Mouse (Mus musculus): ENCODE results near the gene Abcf2. TPM values are rescaled to one million over a fixed set of nuclear protein-coding genes. Genes with fewer than 3 reads are reported as not detected.

Gene Abcf2
- total RNA-seq, 4 experiments from 2014 or later, result 80.5 to 93.3 (median 83.7) TPM

DNA sequence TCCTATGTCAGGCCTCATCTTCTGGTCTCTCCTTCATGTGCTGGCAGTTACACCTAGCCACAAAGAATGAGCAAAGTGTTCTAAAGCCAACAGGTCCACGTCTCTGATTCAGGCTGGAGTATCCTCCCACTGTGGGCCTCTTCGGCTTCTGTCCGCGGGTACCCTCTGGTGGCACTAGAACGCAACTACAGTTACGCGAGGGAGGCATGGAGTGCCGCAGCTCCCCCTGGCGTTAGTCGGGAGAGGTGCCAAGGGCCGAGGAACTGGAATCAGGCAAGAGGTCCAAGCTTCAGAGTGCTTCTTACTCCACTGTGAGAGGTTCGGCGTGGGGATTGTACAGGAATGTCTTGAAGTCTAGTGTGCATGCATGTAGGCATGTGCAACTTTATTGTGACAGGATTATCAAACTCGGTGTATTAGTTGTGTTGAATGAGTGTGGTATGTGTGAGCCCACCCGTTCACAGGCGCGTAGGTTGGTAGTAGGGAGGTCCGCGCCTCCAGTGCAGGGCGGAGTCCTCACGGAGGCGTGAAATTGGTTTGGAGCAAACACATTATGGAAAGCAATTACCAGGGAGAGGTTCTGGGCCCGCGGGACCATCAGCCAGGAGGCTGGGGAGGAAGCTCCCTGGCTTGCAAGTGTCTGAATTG, 47.1 kb downstream of the Abcf2 start:
- DNase-seq (ENCODE audit: low spot score in 2 of 2), result peak; percentile 71 to 91

DNA sequence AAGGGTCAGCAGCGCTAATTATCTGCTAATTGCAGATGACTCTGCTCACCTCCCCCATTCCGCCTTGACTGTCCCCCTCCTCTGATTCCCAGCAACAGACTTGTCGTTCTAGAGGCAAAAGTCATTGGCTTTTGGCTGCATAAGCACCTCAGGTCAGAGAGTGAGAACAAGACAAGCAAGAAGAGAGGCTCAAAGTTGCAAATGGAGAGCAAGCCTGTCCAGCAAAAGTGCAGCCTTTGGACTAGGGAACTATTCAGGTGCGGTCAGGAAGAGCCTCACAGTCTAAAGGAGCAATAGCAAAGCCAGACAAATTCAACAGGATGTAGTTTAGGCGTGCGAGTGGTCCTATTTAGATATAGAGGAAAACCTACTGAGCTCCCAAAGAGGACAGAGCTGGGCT, 49.5 kb downstream of the Abcf2 start:
- no peak for DNase-seq (ENCODE audit: low spot score in 2 of 2)

DNA sequence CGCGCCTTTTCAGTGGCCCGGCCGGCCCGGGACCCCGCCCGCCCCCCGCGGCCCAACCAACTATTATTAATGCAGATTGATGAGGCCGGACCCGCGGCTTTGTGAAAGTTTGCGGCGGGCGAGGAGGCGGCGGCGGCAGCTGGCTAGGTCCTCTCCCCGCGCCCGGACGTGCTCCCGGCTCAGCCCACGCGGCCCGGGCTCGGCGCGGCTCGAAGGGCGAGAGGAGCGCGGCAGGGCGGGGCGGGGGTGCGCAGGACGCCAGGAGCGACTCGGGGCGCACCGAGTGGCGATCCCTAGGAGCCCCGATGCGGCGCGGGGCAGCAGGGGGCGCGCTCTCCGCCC, 50.4 kb downstream of the Abcf2 start, which contains the start of gene Gbx1:
Gbx1 (minus strand) TSS at position 314 of the 342 bp plus-strand sequence.
- DNase-seq (ENCODE audit: low spot score in 2 of 2), result no peak

DNA sequence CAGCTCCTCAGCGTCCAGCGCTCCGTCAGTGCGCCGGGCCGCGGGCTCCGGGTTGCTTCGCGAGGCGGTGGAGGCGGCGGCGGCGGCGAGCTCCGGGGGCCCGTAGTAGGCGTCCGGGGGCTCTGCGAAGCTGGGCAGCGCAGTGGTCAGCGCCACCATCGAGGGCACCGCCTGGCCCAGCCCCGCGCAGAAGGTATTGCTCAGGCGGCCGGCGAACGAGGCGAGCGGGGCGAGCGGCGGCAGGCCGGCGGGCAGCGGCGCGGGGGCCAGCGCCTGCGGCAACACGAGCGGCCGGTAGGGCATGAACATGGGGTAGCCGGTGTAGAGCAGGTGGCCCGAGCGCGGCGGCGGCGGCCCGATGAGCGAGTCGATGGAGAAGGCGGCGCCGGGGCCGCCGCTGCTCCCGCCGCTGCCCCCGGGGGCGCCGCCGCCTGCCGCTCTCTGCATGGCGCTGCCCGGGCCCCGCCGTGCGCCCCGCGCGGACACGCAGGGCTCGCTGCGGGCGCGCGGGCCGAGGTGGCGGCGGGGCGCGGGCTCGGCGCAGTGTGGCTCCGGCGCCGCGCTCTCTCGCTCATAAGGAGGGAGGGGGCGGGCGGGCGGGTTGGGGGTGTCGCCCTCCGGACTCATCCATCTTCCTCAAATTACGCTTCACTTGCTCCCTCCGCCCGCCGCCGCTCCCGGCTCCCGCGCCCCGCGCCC, 50.9 kb downstream of the Abcf2 start:
- DNase-seq (ENCODE audit: low spot score in 2 of 2), result no peak

DNA sequence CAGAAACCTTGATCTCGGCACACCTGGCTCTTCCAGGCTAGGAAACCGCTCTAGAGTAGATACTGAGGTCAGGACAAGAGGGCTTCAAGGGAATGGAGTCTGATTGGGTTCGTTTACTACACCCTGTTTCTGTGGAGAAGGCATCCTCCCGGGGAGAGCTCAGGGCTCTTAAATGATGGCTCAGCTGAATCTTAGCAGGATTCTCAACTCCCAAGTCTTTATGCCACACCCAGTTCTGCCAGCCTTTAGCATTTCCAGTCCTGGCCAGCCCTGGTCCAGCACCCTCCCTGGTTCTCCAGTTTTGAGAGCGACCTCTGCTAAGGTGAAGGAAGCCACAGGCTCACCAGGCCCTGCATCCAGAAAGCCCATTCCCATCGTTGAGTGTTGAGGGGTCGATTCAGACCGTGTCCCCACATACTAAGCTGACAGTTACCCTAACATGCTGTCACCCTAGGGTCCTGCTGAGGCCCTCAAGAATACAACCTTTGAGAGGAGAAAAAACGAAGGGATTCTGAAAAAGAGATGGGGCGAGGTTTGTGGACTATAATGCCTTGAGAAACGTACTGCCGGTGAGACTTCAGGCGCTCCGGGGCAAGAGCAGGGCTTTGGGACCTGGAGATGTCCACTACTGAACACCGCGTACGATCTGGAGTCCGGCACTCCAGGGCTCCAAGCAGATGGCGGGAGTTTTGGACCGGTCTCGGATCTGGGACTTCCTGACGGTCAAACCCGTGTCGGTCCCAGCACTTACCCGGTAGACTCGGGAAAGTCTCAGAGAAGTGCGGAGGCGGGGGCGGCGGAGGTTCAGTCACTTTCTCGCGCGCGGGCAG, 51.7 kb downstream of the Abcf2 start:
- no peak for DNase-seq (ENCODE audit: low spot score in 2 of 2)

DNA sequence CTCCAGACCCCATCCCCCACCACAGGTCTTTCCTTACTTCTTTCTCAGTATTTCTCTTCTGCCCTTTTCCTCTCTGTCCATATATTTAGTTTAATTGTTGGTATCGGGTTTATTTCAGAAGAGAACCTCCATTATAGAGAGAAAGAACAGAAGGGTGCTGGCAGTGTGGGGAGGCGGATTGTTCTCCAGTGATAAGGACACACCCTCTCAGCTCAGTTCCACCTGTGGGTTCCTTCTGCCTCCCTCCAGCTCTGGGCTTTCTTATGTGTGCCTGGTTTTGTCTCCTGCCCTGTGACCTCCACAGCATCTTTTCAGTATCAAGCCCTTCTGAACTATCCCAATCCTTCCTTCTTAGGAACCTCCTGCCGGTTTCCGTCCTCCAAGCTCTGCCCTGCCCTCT, 52.7 kb downstream of the Abcf2 start:
- no peak for DNase-seq (ENCODE audit: low spot score in 2 of 2)

DNA sequence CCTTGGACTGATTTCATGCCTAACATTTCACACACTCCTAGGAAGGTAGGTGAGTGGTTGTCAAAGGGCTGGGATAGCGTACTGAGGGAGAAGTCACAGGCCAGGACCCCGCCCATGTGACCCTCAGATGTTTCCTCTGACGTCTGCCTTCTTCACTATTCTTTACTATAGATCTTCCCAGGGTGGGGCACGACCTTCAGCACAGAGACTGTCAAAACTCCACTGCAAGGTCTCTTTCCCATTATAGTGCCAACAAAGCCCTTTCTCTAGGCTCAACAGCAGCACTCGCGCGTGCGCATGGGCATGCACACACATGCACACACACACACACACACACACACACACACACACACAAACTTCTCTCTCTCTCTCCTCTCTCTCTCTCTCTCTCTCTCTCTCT, 53.5 kb downstream of the Abcf2 start:
- DNase-seq (ENCODE audit: low spot score in 2 of 2), result no peak

DNA sequence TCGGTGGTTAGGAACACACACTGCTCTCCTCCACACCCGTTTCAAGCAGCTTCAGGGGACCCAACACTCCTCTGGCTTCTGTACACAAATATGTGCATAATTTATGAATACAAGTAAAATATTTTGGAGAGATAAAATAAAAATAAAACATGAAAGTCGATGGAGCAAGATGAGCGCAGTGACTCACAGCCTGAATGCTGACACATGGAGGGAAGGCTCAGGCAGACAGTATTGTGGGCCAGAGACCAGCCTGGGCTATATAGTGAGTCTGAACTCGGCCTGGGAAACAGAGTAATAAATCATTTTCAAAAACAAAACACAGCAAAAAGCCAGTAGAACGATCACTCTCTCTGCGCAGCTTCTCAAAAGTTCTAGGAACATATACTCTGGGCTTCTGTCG, 55.9 kb downstream of the Abcf2 start:
- DNase-seq (ENCODE audit: low spot score in 2 of 2), result no peak

Small RNAs within 50 kb of the gene (microRNA-seq; reads per million reads assigned to microRNA genes)
- 2,112 to 2,922 reads per million in 2 experiments for gene Mir671

Other genes with a start within 250 kb of the Abcf2 start
- 10 to 100 TPM; 33.4 to 38.9 (median 37.6) TPM for gene Kcnh2, start 225.9 kb downstream of the Abcf2 start, total RNA-seq (2022)
- gene Nos3, start 212.7 kb downstream of the Abcf2 start, total RNA-seq (2022), result 1 to 10 TPM; 5.8 to 8.0 (median 6.9) TPM
- gene Atg9b, start 185.3 kb downstream of the Abcf2 start, total RNA-seq (2022), result 1 to 10 TPM; 4.7 to 5.8 (median 5.1) TPM
- gene Abcb8, start 183.8 kb downstream of the Abcf2 start, total RNA-seq (2022), result 10 to 100 TPM; 54.5 to 65.4 (median 58.7) TPM
- gene Asic3, start 164.1 kb downstream of the Abcf2 start, total RNA-seq (2022), result 1 to 10 TPM in 1 of 4 experiments, under 1 TPM in 3; 0.16 to 1.1 (median 0.34) TPM
- gene Cdk5, start 153.9 kb downstream of the Abcf2 start, total RNA-seq (2022), result 100 to 1,000 TPM; 121 to 136 (median 129) TPM
- gene Slc4a2, start 153.6 kb downstream of the Abcf2 start, total RNA-seq (2022), result 10 to 100 TPM; 31.0 to 52.6 (median 39.2) TPM
- gene Fastk, start 132.2 kb downstream of the Abcf2 start, total RNA-seq (2022), result 100 to 1,000 TPM; 128 to 142 (median 135) TPM
- 10 to 100 TPM; 24.2 to 30.3 (median 27.3) TPM for gene Tmub1, start 129.6 kb downstream of the Abcf2 start, total RNA-seq (2022)
- 100 to 1,000 TPM; 521 to 543 (median 525) TPM for gene Agap3, start 125.3 kb downstream of the Abcf2 start, total RNA-seq (2022)
- gene Gbx1, start 50.3 kb downstream of the Abcf2 start, total RNA-seq (2022), result 1 to 10 TPM in 3 of 4 experiments, under 1 TPM in 1; 0.65 to 1.4 (median 1.2) TPM
- 1 to 10 TPM in 2 of 4 experiments, under 1 TPM in 2; 0.65 to 4.1 (median 2.1) TPM for gene Asb10, start 36.5 kb downstream of the Abcf2 start, total RNA-seq (2022)
- under 1 TPM in 2 of 4 experiments, not detected in 2; 0.11 to 0.16 TPM for gene 4931409K22Rik, start 20.7 kb downstream of the Abcf2 start, total RNA-seq (2022)
- 10 to 100 TPM; 63.7 to 82.2 (median 70.9) TPM for gene Chpf2, start 9.3 kb upstream of the Abcf2 start, total RNA-seq (2022)
- 100 to 1,000 TPM in 2 of 4 experiments, 10 to 100 TPM in 2; 98.6 to 117 (median 104) TPM for gene Smarcd3, start 46.9 kb upstream of the Abcf2 start, total RNA-seq (2022)
- gene Nub1, start 108.1 kb upstream of the Abcf2 start, total RNA-seq (2022), result 10 to 100 TPM; 85.4 to 91.5 (median 86.1) TPM
- gene Wdr86, start 153.3 kb upstream of the Abcf2 start, total RNA-seq (2022), result 1 to 10 TPM in 2 of 4 experiments, under 1 TPM in 2; 0.33 to 2.2 (median 0.99) TPM
- 1 to 10 TPM in 1 of 4 experiments, not detected in 3; 1.5 TPM for gene Crygn, start 180.5 kb upstream of the Abcf2 start, total RNA-seq (2022)